Mouse (Mus musculus) cortical plate, adult 2 months (tissue): ENCODE results near the gene Lpar5.

Source experiments
- CTCF ChIP-seq: fragments of 200-500 bp; IDR thresholded peaks from 2 replicates; pipeline ENCODE4 v1.5.1; 2011; ENCODE audit warnings: mild to moderate bottlenecking, control low read depth, low read length; ENCODE audit not compliant: insufficient read depth; ENCODE audit errors: extremely low read depth
- POLR2A ChIP-seq: fragments of 200-500 bp; IDR thresholded peaks from 2 replicates; pipeline ENCODE4 v1.6.1; 2011; ENCODE audit warnings: mild to moderate bottlenecking, low read length, control low read depth; ENCODE audit not compliant: insufficient read depth; ENCODE audit errors: extremely low read depth

GRCm38 (mm10) chr6:125087937-125088336, 20.2 kb downstream of the Lpar5 start:
- TF ChIP-seq POLR2A (no peak), CTCF (no peak)
